Mouse (Mus musculus): ENCODE measurements around the gene Mfsd4b3. TPM values are rescaled to one million over a fixed set of nuclear protein-coding genes. Genes with fewer than 3 reads are reported as not detected.
"Not testable (repeated sequence)": the region's sequence is repeated elsewhere in the genome, so short reads cannot be mapped to it uniquely, and the experiment has no call there.

Gene Mfsd4b3
- total RNA-seq (2015), result not detected in 2 replicates
- 0.25 TPM in 1 of 2 replicates, not detected in the other for total RNA-seq (2017)

GRCm38 (mm10) chr10:39959761-39960440 is at the start of gene Mfsd4b3:
TSS of gene Mfsd4b3 (minus strand) at chr10:39960153.
- ATAC-seq (replicated peaks; ENCODE audit: poor library complexity), result peak; percentile 95

DNA sequence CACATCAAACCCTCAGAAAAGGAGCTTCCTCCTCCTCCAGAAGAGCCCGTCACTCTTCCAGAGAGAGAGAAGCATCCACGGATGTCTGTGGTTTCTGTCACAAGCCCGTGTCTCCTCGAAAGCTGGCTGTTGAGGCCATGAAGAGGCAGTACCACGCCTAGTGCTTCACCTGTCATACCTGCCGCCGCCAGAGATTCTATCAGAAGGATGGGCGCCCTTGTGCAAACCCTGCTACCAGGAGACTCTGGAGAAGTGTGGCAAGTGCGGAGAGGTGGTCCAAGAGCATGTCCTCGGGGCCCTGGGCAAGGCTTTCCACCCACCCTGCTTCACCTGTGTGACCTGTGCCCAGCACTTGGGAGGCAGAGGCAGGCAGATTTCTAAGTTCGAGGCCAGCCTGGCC is 49.6 kb upstream of the Mfsd4b3 start:
- ATAC-seq (replicated peaks; ENCODE audit: poor library complexity), result no peak

GRCm38 (mm10) chr10:40008847-40009246 is 48.9 kb upstream of the Mfsd4b3 start:
- ATAC-seq (replicated peaks; ENCODE audit: poor library complexity), result not testable (repeated sequence)

- ATAC-seq (replicated peaks; ENCODE audit: poor library complexity), result no peak
These were observed 48.0 kb upstream of the Mfsd4b3 start for GRCm38 (mm10) chr10:40007953-40008352.

DNA sequence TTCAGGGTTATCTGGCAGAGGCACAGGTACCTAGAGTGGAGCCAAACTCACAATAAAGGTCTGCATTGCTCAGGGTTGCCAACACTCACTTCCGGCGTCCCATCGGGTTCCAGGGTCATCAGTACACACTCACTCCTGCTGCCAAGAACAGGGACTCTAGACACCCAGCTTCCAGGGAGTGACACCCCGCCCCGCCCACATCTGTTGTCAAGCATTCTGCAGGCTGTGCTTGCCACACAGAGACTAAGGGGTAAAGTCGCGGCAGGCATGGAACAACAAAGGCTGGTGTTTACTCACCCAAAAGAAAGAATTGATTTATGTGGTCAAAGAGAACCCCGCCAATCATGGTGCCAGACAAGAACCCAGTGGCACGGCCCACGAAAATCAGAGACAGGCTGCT is 47.0 kb upstream of the Mfsd4b3 start:
- ATAC-seq (replicated peaks; ENCODE audit: poor library complexity), result no peak

GRCm38 (mm10) chr10:40000746-40001145 is 40.8 kb upstream of the Mfsd4b3 start:
- ATAC-seq (replicated peaks; ENCODE audit: poor library complexity), result no peak

GRCm38 (mm10) chr10:39991155-39991554 is 31.2 kb upstream of the Mfsd4b3 start:
- peak; percentile 93 for ATAC-seq (replicated peaks; ENCODE audit: poor library complexity)

DNA sequence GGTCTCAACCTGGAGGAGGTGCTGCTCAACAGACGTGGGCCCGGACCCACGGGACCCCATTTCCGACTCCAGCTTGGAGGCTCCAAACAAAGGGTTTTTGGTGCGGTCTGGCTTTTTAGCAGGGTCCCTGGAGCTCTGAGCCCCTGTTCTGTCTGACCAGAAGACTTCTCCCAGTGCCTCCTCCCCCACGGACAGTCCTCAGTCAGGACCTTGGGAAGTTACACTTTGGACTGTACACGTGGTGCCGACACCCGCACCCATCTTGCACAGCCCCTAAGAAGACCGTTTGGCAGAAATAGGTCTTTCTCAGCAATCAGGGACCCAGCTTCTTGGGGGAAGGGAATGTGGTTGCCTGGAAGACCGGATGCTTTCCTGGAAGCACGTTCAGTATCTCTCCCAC is 26.5 kb upstream of the Mfsd4b3 start, which contains the start of gene Mfsd4b5:
Gene Mfsd4b5 (minus strand): TSS at position 181 of the 400 bp plus-strand sequence.
- ATAC-seq (replicated peaks; ENCODE audit: poor library complexity), result no peak

DNA sequence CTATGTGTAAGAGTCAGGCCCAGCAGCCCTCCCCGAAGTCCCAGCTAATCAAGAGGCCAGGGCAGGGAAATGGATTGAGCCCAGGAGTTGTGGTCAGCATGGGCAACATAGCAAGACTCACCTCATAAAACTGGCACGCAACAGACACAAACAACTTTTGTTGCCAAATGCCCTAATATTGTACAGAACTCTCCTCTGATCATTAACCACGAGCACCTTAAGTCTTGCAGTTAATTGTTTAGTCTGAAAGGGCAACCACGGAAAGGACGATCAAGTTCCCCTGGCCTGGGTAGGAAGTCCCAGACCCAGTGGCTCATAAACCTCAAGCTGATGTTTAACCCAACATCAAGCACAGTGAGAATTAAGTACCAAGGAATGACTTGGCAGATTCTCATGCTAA is 22.7 kb upstream of the Mfsd4b3 start:
- no peak for ATAC-seq (replicated peaks; ENCODE audit: poor library complexity)

DNA sequence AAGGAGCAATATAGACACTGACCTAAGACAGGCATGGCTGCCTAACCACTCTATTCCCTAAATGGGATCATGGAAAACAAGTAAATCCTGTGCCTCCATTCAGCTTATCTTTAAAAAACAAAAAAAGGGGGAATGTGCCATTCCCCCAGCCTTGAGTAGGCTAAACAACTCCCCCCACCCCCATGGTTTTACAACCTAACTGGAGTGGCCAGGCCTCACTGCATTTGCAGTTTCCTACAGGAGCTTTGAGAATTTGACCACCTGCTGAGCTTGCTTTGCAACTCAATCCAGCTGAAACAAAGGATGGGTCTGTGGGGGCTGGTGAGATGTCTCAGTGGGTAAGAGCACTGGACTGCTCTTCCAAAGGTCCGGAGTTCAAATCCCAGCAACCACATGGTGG is 18.3 kb upstream of the Mfsd4b3 start:
- no peak for ATAC-seq (replicated peaks; ENCODE audit: poor library complexity)

GRCm38 (mm10) chr10:39977346-39977745 is 17.4 kb upstream of the Mfsd4b3 start:
- no peak for ATAC-seq (replicated peaks; ENCODE audit: poor library complexity)

DNA sequence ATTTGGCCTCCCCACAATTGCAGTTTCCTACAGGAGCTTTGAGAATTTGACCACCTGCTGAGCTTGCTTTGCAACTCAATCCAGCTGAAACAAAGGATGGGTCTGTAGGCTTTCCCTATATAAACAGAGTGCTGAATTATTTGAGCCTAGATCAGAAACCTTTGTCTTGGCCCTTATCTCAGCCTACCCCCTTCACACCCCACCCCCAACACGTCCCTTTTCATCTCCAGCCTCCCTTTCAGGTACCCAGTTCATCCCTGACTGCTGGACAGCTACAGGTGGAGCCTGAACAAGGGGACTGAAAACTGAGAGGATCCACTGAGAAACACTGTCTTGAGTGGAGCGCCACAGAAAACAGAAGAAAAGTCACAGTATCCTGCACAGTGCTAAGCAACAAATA is 15.8 kb upstream of the Mfsd4b3 start:
- ATAC-seq (replicated peaks; ENCODE audit: poor library complexity), result no peak

- no peak for ATAC-seq (replicated peaks; ENCODE audit: poor library complexity)
These were observed 15.0 kb upstream of the Mfsd4b3 start for GRCm38 (mm10) chr10:39974982-39975381.

DNA sequence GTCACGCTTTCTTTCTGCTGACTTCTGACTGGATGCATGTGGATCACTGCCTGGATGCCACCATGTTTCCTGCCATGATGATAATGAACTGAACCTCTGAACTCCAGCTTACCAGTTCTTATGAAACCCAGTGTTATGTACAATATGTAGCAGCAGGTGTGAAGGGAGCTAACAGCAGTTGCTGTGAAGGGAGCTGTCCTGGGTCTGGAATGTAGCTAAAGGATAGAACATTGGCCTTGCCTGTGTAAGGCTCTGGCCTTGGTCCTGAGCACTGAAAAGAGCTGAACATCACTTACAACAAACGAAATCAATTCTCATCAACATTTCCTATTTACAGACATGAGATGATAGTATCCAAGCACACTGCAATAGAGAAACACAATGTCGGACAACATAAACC is 7.6 kb upstream of the Mfsd4b3 start:
- ATAC-seq (replicated peaks; ENCODE audit: poor library complexity), result no peak; the same call in 1 of the 2 replicates

- peak; percentile 44 for ATAC-seq (replicated peaks; ENCODE audit: poor library complexity)
These were observed 2.0 kb upstream of the Mfsd4b3 start for GRCm38 (mm10) chr10:39961906-39962305.

DNA sequence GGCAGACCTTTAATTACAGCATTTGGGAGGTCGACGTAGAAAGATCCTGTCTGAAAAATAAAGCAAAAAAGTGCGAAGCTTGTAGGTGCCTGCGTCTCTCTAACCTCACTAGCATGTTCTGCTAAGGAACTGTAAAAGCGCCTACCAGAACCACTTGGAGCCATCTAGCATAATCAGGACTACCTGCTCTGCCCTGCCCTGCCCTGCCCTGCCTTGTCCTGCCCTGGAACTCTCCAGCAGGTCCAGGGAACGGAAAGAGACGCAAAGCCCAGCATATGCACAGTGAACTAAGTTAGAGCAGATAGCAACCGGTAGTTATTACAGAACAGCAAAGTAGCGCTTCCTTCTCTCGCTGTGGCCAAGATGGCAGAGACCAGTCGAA is 479 bp upstream of the Mfsd4b3 start:
- ATAC-seq (replicated peaks; ENCODE audit: poor library complexity), result no peak

DNA sequence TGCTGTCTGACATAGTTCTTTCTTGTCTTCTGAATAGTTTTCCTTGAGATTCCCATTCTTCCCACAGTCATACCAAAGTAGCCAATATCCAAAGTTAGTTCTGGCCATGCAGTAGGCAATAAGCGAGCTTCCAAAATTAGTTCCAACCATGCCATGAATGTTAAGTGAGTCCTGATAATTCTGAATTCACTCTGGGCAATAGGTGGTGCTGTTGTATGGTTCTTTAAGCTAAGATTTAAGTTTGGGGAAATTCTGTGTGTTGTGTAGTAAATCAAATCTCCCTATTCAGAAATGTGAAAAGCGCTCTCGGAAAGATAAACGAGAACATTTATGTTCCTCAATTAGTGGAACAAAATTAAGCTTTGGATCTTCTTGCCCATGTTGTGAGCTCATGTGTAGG is 1.7 kb downstream of the Mfsd4b3 start:
- ATAC-seq (replicated peaks; ENCODE audit: poor library complexity), result 0 out of 2 replicates have a peak, but pooled peaks have one; percentile 23

GRCm38 (mm10) chr10:39956340-39956878 is 3.5 kb downstream of the Mfsd4b3 start:
- ATAC-seq (replicated peaks; ENCODE audit: poor library complexity), result no peak

GRCm38 (mm10) chr10:39955163-39955562 is 4.8 kb downstream of the Mfsd4b3 start:
- ATAC-seq (replicated peaks; ENCODE audit: poor library complexity), result no peak

- no peak for ATAC-seq (replicated peaks; ENCODE audit: poor library complexity)
These were observed 10.5 kb downstream of the Mfsd4b3 start for GRCm38 (mm10) chr10:39949377-39949954.

GRCm38 (mm10) chr10:39947195-39947594 is 12.8 kb downstream of the Mfsd4b3 start:
- not testable (repeated sequence) for ATAC-seq (replicated peaks; ENCODE audit: poor library complexity)

DNA sequence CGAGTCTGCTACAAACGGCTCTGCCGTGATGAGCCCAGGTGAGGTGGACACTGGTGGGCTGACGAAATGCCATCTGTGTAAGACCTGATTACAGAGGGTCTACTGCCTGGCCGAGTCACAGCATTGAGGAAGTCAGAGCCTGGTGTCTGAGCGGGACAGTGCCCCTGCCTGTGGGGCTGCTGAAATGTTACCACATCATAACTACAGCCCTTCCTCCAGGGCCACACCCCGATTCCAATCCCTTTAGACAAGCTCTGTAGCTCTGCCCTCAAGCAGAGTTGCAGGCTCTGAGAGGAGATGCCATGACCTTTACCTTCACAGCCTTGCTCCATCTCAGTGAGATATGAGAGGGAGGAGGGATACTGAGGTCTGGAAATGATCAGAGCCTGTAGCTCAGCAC is 23.4 kb downstream of the Mfsd4b3 start:
- peak; percentile 92 for ATAC-seq (replicated peaks; ENCODE audit: poor library complexity)

Data from megakaryocyte progenitor cell, adult 5-6 weeks (primary cell).